Comparison of ENCODE assay signal across 25 mouse cellular contexts in genomic region chr5:65930171-65930570, GRCm38 (mm10). TPM values are rescaled to one million over a fixed set of nuclear protein-coding genes. Genes with fewer than 3 reads are reported as not detected.
DNase-seq lines count a peak whose midpoint lies in the region; ATAC-seq and TF ChIP-seq lines count a peak whose summit lies in the region.
"Had no signal": no experiment of that assay in that cellular context is flagged by ENCODE, and none has a peak within 500 bp of the region (broad histone marks: within the 10 kb centered on the region; RNA-seq: fewer than 3 reads in every experiment).

No protein-coding gene starts in this region.

- ATAC-seq in heart, embryonic 16.5 days (replicated peaks; ENCODE audit: extremely low read depth, insufficient read depth, low FRiP score): no peak
- ATAC-seq: forebrain, embryonic 14.5 days; hindbrain, postnatal 0 days; intestine, embryonic 16.5 days had no signal

- H3K27me3 ChIP-seq in heart, embryonic 16.5 days (ENCODE audit: control insufficient read depth, insufficient read depth, low read length): no peaks in the 10 kb centered on the region
- no peaks in the 10 kb centered on the region for H3K27me3 ChIP-seq in thymus, adult 2 months (ENCODE audit: control insufficient read depth, insufficient read depth, low read length)
- H3K27me3 ChIP-seq: hindbrain, embryonic 12.5 days; limb, embryonic 13.5 days had no signal

- TF ChIP-seq POLR2A in thymus, adult 2 months (IDR thresholded peaks at IDR 0.05; ENCODE audit: control insufficient read depth, extremely low read depth, insufficient read depth, low read length, poor library complexity): no peak

- no peak overlapping the region for H3K4me3 ChIP-seq in heart, embryonic 16.5 days (ENCODE audit: low read length)
- H3K4me3 ChIP-seq in thymus, adult 2 months (ENCODE audit: control insufficient read depth, insufficient read depth, low read length): no peak overlapping the region
- H3K4me3 ChIP-seq: gastrocnemius, adult 2 months; hindbrain, embryonic 12.5 days; limb, embryonic 13.5 days had no signal

- no peaks in the 10 kb centered on the region for H3K4me1 ChIP-seq in heart, embryonic 16.5 days (ENCODE audit: control insufficient read depth, insufficient read depth, low read length)
- H3K4me1 ChIP-seq in thymus, adult 2 months (replicated peaks; ENCODE audit: control insufficient read depth, insufficient read depth, low read length): peaks cover 45% of the 10 kb centered on the region
- H3K4me1 ChIP-seq: hindbrain, embryonic 12.5 days; limb, embryonic 13.5 days had no signal

- DNase-seq in heart, adult 9 months (ENCODE audit: low spot score in 2 of 2): no peak
- DNase-seq in kidney, adult 9 months: peak; percentile 39
- DNase-seq in kidney, postnatal 14 days: no peak
- DNase-seq in thymus, adult 2 months: no peak
- DNase-seq in thymus, postnatal 0 days (ENCODE audit: low spot score): no peak
- DNase-seq in thymus, postnatal 36 days: peak; percentile 47 to 56
- no peak for DNase-seq in frontal cortex, postnatal 10 days (ENCODE audit: low spot score in 2 of 2)
- DNase-seq: adrenal gland, adult 8-10 months; cerebellum, adult 8-10 months; cerebellum, postnatal 25 days; gastrocnemius, adult 2 months; heart, postnatal 36 days; lung, embryonic 14.5 days; lung, postnatal 14 days; midbrain, embryonic 14.5 days had no signal

- no peaks in the 10 kb centered on the region for H3K9me3 ChIP-seq in heart, embryonic 16.5 days (replicated peaks; ENCODE audit: control insufficient read depth, low read length)
- H3K9me3 ChIP-seq: G1E; hindbrain, embryonic 12.5 days; limb, embryonic 13.5 days had no signal

- no peak overlapping the region for H3K9ac ChIP-seq in heart, embryonic 16.5 days (ENCODE audit: low read length)
- H3K9ac ChIP-seq: hindbrain, embryonic 12.5 days; limb, embryonic 13.5 days; liver, embryonic 14.5 days; lung, embryonic 14.5 days had no signal

- 0 out of 2 replicates have a peak overlapping the region, but pooled peaks have one; percentile 11 for H3K27ac ChIP-seq in heart, embryonic 16.5 days (ENCODE audit: low read length)
- H3K27ac ChIP-seq in thymus, adult 2 months (ENCODE audit: control insufficient read depth, insufficient read depth, low read length): peak overlapping the region; percentile 93
- H3K27ac ChIP-seq: gastrocnemius, adult 2 months; hindbrain, embryonic 12.5 days; hindbrain, postnatal 0 days; limb, embryonic 13.5 days; liver, embryonic 14.5 days had no signal

- no peak overlapping the region for H3K4me2 ChIP-seq in heart, embryonic 16.5 days (ENCODE audit: low read depth, low read length)
- H3K4me2 ChIP-seq: hindbrain, embryonic 12.5 days; limb, embryonic 13.5 days; lung, embryonic 14.5 days had no signal

- 70% methylated on average over 4 of the region's 4 CpGs for WGBS in heart, embryonic 16.5 days
- WGBS in thymus, adult 2 months: 26% methylated on average over 4 of the region's 4 CpGs

- no peak for TF ChIP-seq CTCF in thymus, adult 2 months (IDR thresholded peaks at IDR 0.05; ENCODE audit: borderline replicate concordance, control insufficient read depth, extremely low read depth, insufficient read depth, low read length, poor library complexity)

- no peaks in the 10 kb centered on the region for H3K36me3 ChIP-seq in heart, embryonic 16.5 days (ENCODE audit: control insufficient read depth, insufficient read depth)
- H3K36me3 ChIP-seq in thymus, adult 2 months (ENCODE audit: control insufficient read depth, insufficient read depth, low read length): no peaks in the 10 kb centered on the region
- H3K36me3 ChIP-seq: G1E; hindbrain, embryonic 12.5 days; limb, embryonic 13.5 days had no signal

RNA-seq across cellular contexts. Expression of gene Chrna9, which starts 4.5 kb away (rescaled TPM):
- 3.3 and 7.6 TPM in 2 replicates for polyA plus RNA-seq in heart, embryonic 16.5 days (2015; fragmentation: Nextera tagmentation; extraction: Ambion mirVana)
- 212 and 251 TPM in 2 replicates for polyA plus RNA-seq in thymus, adult 2 months (2012; rRNA removed)
- 244 and 286 TPM in 2 replicates for polyA plus RNA-seq in thymus, postnatal 0 days (2015; fragmentation: Nextera tagmentation; extraction: Ambion mirVana)
- polyA plus RNA-seq: forebrain, embryonic 14.5 days; G1E; heart, embryonic 14.5 days; hindbrain, postnatal 0 days; intestine, embryonic 16.5 days; liver, embryonic 14.5 days; lung, embryonic 14.5 days; midbrain, embryonic 14.5 days; neural tube, embryonic 14.5 days had no signal

Comparison
In these comparisons a context has a peak if more than half of its experiments do, and no peak if none do; other contexts are left out.
1. DNase-seq: peak in kidney, adult 9 months (single experiment) and thymus, postnatal 36 days (2 of 2); none in heart, adult 9 months (0 of 2), kidney, postnatal 14 days (single experiment), thymus, adult 2 months (single experiment), thymus, postnatal 0 days (single experiment) and frontal cortex, postnatal 10 days (0 of 2).
2. RNA of gene Chrna9, which starts 4.5 kb away (polyA plus RNA-seq): 244 to 286 TPM in thymus, postnatal 0 days and 212 to 251 TPM in thymus, adult 2 months; 3.3 to 7.6 TPM in heart, embryonic 16.5 days; every median in the first group is over 10 times any median in the second.